Mouse (Mus musculus) kidney, postnatal 0 days (tissue): ENCODE measurements around the gene Lrrc3. TPM values are rescaled to one million over a fixed set of nuclear protein-coding genes. Genes with fewer than 3 reads are reported as not detected.

Experiments
- ATAC-seq: fragments of 200-750 bp; cut with Nextera tagmentation; replicated peaks from 2 replicates; pipeline ENCODE4 v1.8.0; 2017; ENCODE audit warnings: low read depth, moderate number of reproducible peaks, moderate TSS enrichment, moderate library complexity; ENCODE audit not compliant: low FRiP score
- DNase-seq: peaks from one replicate; pipeline ENCODE4 v3.0.0-alpha.2; 2016; ENCODE audit warnings: low spot score
- H3K27ac ChIP-seq: fragments of 300-500 bp; sonication (generic); 2 replicates; pipeline ENCODE4 v1.5.1; 2014; ENCODE audit warnings: mild to moderate bottlenecking
- H3K27me3 ChIP-seq: fragments of 300-500 bp; sonication (generic); 2 replicates; pipeline ENCODE4 v1.6.1; 2014; ENCODE audit warnings: low read length, mixed read lengths; ENCODE audit not compliant: insufficient read depth
- H3K36me3 ChIP-seq: fragments of 300-500 bp; sonication (generic); 2 replicates; pipeline ENCODE4 v1.6.1; 2014; ENCODE audit warnings: low read length, mixed read lengths; ENCODE audit not compliant: insufficient read depth
- H3K4me1 ChIP-seq: fragments of 300-500 bp; sonication (generic); replicated peaks from 2 replicates; pipeline ENCODE4 v1.6.1; 2014; ENCODE audit warnings: antibody characterized with exemption, low read length, mixed read lengths; ENCODE audit not compliant: insufficient read depth
- H3K4me2 ChIP-seq: fragments of 300-500 bp; sonication (generic); 2 replicates; pipeline ENCODE4 v1.6.1; 2014; ENCODE audit warnings: mild to moderate bottlenecking, low read length, moderate library complexity, mixed read lengths
- H3K4me3 ChIP-seq: fragments of 300-500 bp; sonication (generic); replicated peaks from 2 replicates; pipeline ENCODE4 v1.5.1; 2014; ENCODE audit warnings: low read depth, low read length
- H3K9ac ChIP-seq: fragments of 300-500 bp; sonication (generic); 2 replicates; pipeline ENCODE4 v1.6.1; 2014; ENCODE audit warnings: low read depth, low read length
- H3K9me3 ChIP-seq: fragments of 300-500 bp; sonication (generic); replicated peaks from 2 replicates; pipeline ENCODE4 v1.6.1; 2016; ENCODE audit warnings: low read length, inconsistent platforms, mixed read lengths
- CTCF ChIP-seq: IDR thresholded peaks from 2 replicates; pipeline ENCODE4 v1.5.1; 2016; ENCODE audit warnings: antibody characterized with exemption, low read depth, mild to moderate bottlenecking, moderate library complexity
- WGBS: fragments of 180-500 bp; shearing (Covaris S2); extraction: QIAGEN DNeasy Blood & Tissue Kit; methylation state at CpG from one replicate; pipeline ENCODE4 v1.1.7; 2014; 5-methylcytosine and 5-hydroxymethylcytosine counted together
- polyA plus RNA-seq: library from polyadenylated mRNA; unstranded; fragments of >200 nt; fragmentation: Nextera tagmentation; extraction: Ambion mirVana; gene quantifications from 2 replicates; pipeline ENCODE4 v1.2.1, GENCODE M21; 2015

Lrrc3 gene
- polyA plus RNA-seq, 1 experiment from 2014 or later, result 2.9 TPM

- TF ChIP-seq CTCF, result no peak
- DNase-seq (no peak), ATAC-seq (no peak)
- Histone ChIP-seq H3K36me3 (no peaks in the 10 kb centered on the region), H3K4me3 (no peak overlapping the region), H3K27me3 (no peaks in the 10 kb centered on the region), H3K4me1 (no peaks in the 10 kb centered on the region), H3K4me2 (no peak overlapping the region), H3K27ac (no peak overlapping the region), H3K9ac (no peak overlapping the region), H3K9me3 (no peaks in the 10 kb centered on the region)
- WGBS, result 87% methylated on average over 7 of the region's 7 CpGs
Observed at GRCm38 (mm10) chr10:77869651-77870050, 32.7 kb downstream of the Lrrc3 start.

- ATAC-seq, result no peak
- no peaks in the 10 kb centered on the region for H3K36me3 ChIP-seq
- no peak overlapping the region for H3K4me2 ChIP-seq
- H3K4me1 ChIP-seq, result no peaks in the 10 kb centered on the region
- 6% methylated on average over 1 of the region's 1 CpGs for WGBS
- no peak overlapping the region for H3K4me3 ChIP-seq
- H3K9ac ChIP-seq, result no peak overlapping the region
- no peak overlapping the region for H3K27ac ChIP-seq
- TF ChIP-seq CTCF, result no peak
- DNase-seq, result peak; percentile 23
- H3K9me3 ChIP-seq, result no peaks in the 10 kb centered on the region
- no peaks in the 10 kb centered on the region for H3K27me3 ChIP-seq
Observed at GRCm38 (mm10) chr10:77867546-77867945, 34.8 kb downstream of the Lrrc3 start.

- 37% methylated on average over 11 of the region's 11 CpGs for WGBS
- ATAC-seq, result no peak
- Histone ChIP-seq H3K9me3 (no peaks in the 10 kb centered on the region), H3K4me2 (peak overlapping the region; percentile 45), H3K4me3 (no peak overlapping the region), H3K27ac (no peak overlapping the region), H3K9ac (0 out of 2 replicates have a peak overlapping the region, but pooled peaks have one; percentile 27), H3K36me3 (no peaks in the 10 kb centered on the region), H3K4me1 (no peaks in the 10 kb centered on the region), H3K27me3 (no peaks in the 10 kb centered on the region)
- no peak for TF ChIP-seq CTCF
- no peak for DNase-seq
Observed at GRCm38 (mm10) chr10:77864762-77865143, 37.6 kb downstream of the Lrrc3 start.

GRCm38 (mm10) chr10:77864067-77864761 lies 38.1 kb downstream of the Lrrc3 start:
- Histone ChIP-seq H3K9me3 (no peaks in the 10 kb centered on the region), H3K4me3 (no peak overlapping the region), H3K9ac (0 out of 2 replicates have a peak overlapping the region, but pooled peaks have one; percentile 27), H3K4me2 (peak overlapping the region; percentile 45), H3K27me3 (no peaks in the 10 kb centered on the region), H3K36me3 (no peaks in the 10 kb centered on the region), H3K4me1 (no peaks in the 10 kb centered on the region), H3K27ac (no peak overlapping the region)
- 30% methylated on average over 14 of the region's 14 CpGs for WGBS
- TF ChIP-seq CTCF, result peak; percentile 45
- ATAC-seq (peak; percentile 94), DNase-seq (peak; percentile 91)

GRCm38 (mm10) chr10:77861675-77862074 lies 40.7 kb downstream of the Lrrc3 start, which contains the start of gene Gm3285:
Gene Gm3285, plus strand, starts transcription at chr10:77861975.
- Histone ChIP-seq H3K4me3 (no peak within 1 kb of the TSS), H3K27me3 (no peaks in the 10 kb centered on the region), H3K27ac (no peak within 1 kb of the TSS), H3K4me2 (no peak within 1 kb of the TSS), H3K36me3 (no peaks in the 10 kb centered on the region), H3K9me3 (no peaks in the 10 kb centered on the region), H3K9ac (no peak within 1 kb of the TSS), H3K4me1 (no peaks in the 10 kb centered on the region)
- ATAC-seq (no peak), DNase-seq (no peak)
- no peak for TF ChIP-seq CTCF
- 53% methylated on average over 7 of the region's 7 CpGs for WGBS

GRCm38 (mm10) chr10:77852559-77852958 lies 49.8 kb downstream of the Lrrc3 start, which contains the start of gene Gm10318:
Gene Gm10318, plus strand, starts transcription at chr10:77852859.
- no peaks in the 10 kb centered on the region for H3K9me3 ChIP-seq
- TF ChIP-seq CTCF, result no peak
- no peak within 1 kb of the TSS for H3K27ac ChIP-seq
- no peaks in the 10 kb centered on the region for H3K36me3 ChIP-seq
- H3K27me3 ChIP-seq, result no peaks in the 10 kb centered on the region
- H3K4me1 ChIP-seq, result no peaks in the 10 kb centered on the region
- 66% methylated on average over 9 of the region's 9 CpGs for WGBS
- DNase-seq, result no peak
- H3K4me3 ChIP-seq, result no peak within 1 kb of the TSS
- no peak within 1 kb of the TSS for H3K9ac ChIP-seq
- H3K4me2 ChIP-seq, result no peak within 1 kb of the TSS
- no peak for ATAC-seq

Other genes with a start within 250 kb of the Lrrc3 start
- 0.41 and 0.43 TPM in 2 replicates for gene Tspear, start 216.0 kb downstream of the Lrrc3 start, polyA plus RNA-seq
- not detected in 2 replicates for gene Gm19402, start 211.8 kb downstream of the Lrrc3 start, polyA plus RNA-seq
- gene Gm9508, start 205.3 kb downstream of the Lrrc3 start, polyA plus RNA-seq, result not detected in 2 replicates
- not detected in 2 replicates for gene Gm10272, start 195.9 kb downstream of the Lrrc3 start, polyA plus RNA-seq
- gene Gm10024, start 191.1 kb downstream of the Lrrc3 start, polyA plus RNA-seq, result not detected in 2 replicates
- gene Gm10142, start 186.7 kb downstream of the Lrrc3 start, polyA plus RNA-seq, result not detected in 2 replicates
- gene Krtap12-1, start 181.9 kb downstream of the Lrrc3 start, polyA plus RNA-seq, result not detected in 2 replicates
- gene Gm10100, start 176.1 kb downstream of the Lrrc3 start, polyA plus RNA-seq, result not detected in 2 replicates
- not detected in 2 replicates for gene Gm18596, start 159.9 kb downstream of the Lrrc3 start, polyA plus RNA-seq
- not detected in 2 replicates for gene Gm9736, start 151.2 kb downstream of the Lrrc3 start, polyA plus RNA-seq
- not detected in 2 replicates for gene Gm3233, start 142.9 kb downstream of the Lrrc3 start, polyA plus RNA-seq
- gene Gm3238, start 131.2 kb downstream of the Lrrc3 start, polyA plus RNA-seq, result not detected in 2 replicates
- not detected in 2 replicates for gene Gm7138, start 125.6 kb downstream of the Lrrc3 start, polyA plus RNA-seq
- gene Gm3250, start 120.0 kb downstream of the Lrrc3 start, polyA plus RNA-seq, result not detected in 2 replicates
- not detected in 2 replicates for gene Gm7137, start 114.3 kb downstream of the Lrrc3 start, polyA plus RNA-seq
- not detected in 2 replicates for gene Gm9639, start 107.5 kb downstream of the Lrrc3 start, polyA plus RNA-seq
- gene Gm19668, start 103.4 kb downstream of the Lrrc3 start, polyA plus RNA-seq, result not detected in 2 replicates
- not detected in 2 replicates for gene Gm9507, start 90.7 kb downstream of the Lrrc3 start, polyA plus RNA-seq
- gene Gm2696, start 87.9 kb downstream of the Lrrc3 start, polyA plus RNA-seq, result not detected in 2 replicates
- not detected in 2 replicates for gene Krtap10-4, start 75.4 kb downstream of the Lrrc3 start, polyA plus RNA-seq
- not detected in 2 replicates for gene Krtap10-10, start 66.6 kb downstream of the Lrrc3 start, polyA plus RNA-seq
- not detected in 2 replicates for gene Gm36176, start 55.7 kb downstream of the Lrrc3 start, polyA plus RNA-seq
- not detected in 2 replicates for gene Gm10318, start 49.7 kb downstream of the Lrrc3 start, polyA plus RNA-seq
- gene Gm3285, start 40.6 kb downstream of the Lrrc3 start, polyA plus RNA-seq, result not detected in 2 replicates
- 0.20 and 0.40 TPM in 2 replicates for gene Trpm2, start 68.0 kb upstream of the Lrrc3 start, polyA plus RNA-seq
- 29.8 and 32.0 TPM in 2 replicates for gene 1810043G02Rik, start 76.0 kb upstream of the Lrrc3 start, polyA plus RNA-seq
- 78.8 and 86.6 TPM in 2 replicates for gene Pfkl, start 107.5 kb upstream of the Lrrc3 start, polyA plus RNA-seq
- gene Dnmt3l, start 139.4 kb upstream of the Lrrc3 start, polyA plus RNA-seq, result 0.48 and 0.62 TPM in 2 replicates
- gene Aire, start 141.1 kb upstream of the Lrrc3 start, polyA plus RNA-seq, result 0.34 and 0.40 TPM in 2 replicates
- 6.3 and 6.5 TPM in 2 replicates for gene Icosl, start 166.8 kb upstream of the Lrrc3 start, polyA plus RNA-seq